Mouse (Mus musculus) left cerebral cortex, adult 6 months (tissue): ENCODE measurements around the gene Fbrs. TPM values are rescaled to one million over a fixed set of nuclear protein-coding genes. Genes with fewer than 3 reads are reported as not detected.

Experiments
- long read RNA-seq, 2 experiments: library from polyadenylated mRNA; unstranded; transcript quantifications; one replicate each; pipeline ENCODE4 v2.0.0; 2019 to 2020
- polyA plus RNA-seq: library from polyadenylated mRNA; unstranded; fragments of <200 nt; fragmentation: Nextera tagmentation; gene quantifications from 2 replicates; pipeline ENCODE4 v1.2.3, GENCODE M21; 2021

The Fbrs gene
- 2.8 and 8.4 TPM in 2 replicates for polyA plus RNA-seq
- long read RNA-seq, experiment 1, partial matches to known transcripts: 1 of 5 reads
- long read RNA-seq, experiment 1, other reads (novel, unspliced or antisense): 2 of 5 reads
- long read RNA-seq, experiment 2, partial matches to known transcripts: 0 of 1 reads
- long read RNA-seq, experiment 2, other reads (novel, unspliced or antisense): 1 of 1 reads

DNA sequence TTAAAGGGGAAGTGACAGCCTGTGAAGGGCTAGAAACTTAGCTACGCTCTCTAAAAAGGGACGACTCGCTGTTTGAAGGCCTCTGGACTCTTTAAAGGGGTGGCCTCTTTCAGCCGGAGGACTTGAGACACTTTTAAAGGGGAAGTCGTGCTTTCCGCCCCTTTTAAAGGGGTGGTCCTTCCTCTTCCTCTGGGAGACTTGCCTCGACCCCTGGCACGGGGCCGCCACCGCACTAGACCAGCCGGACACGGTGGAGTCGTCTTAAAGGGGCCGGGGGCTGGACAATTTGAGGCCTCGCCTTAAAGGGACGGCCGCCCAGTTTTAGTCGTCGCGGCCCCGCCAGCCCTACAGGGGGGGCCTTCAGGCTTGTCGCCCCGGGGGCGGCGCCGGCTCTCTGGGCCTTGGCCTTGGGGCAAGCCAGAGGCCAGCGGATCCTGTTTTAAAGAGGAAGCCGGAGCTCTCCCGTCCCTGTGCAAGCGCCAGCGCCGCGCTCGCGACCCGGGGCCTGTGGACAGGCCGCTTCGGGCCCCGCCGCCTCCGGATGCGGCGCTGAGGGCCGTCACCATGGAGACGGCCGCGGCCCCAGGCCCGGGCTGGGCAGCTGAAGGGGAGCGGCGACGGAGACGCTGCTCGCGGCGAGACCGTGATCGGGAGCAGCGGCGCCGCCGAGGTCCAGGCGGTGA, at the start of gene Fbrs:
Fbrs (plus strand) TSS at position 565 of the 683 bp plus-strand sequence.

DNA sequence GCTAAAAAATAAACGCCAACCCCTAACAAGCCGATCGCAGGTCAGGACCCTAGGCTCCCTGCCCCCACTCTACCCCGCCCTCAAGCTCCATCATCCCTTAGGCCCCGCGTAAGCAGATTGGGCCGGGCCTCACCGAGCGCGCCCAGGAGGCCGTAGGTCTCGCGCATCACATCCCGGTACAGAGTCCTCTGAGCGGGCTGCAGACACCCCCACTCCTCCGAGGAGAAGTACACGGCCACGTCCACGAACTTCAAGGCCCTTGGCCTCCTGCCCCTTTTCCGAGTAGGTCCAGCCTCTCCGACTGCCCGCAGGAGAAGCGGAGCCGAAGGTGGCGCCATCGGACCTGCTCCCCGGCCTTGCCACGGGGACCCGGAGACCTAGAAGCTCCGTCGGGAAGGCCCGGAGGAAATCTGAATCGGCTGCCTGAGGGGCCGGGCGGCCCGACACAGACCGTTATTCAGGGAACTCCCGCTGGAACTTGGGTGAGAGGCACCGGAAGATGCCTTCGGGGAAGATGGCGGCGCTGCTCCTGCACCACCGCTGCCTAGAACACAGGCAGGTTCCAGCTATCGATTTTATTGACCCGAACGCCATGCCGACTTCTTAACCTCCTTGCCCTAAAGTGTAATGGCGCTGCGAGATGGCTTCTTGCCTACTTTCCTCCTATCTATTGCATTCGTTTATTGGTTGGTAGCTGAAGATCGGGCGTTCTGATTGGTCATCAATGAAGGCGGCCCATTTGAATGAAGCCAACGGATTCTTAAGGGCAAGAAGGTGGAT, 30.3 kb upstream of the Fbrs start, which contains the start of gene Zfp689:
Zfp689 (minus strand) TSS at position 638 of the 780 bp plus-strand sequence.

GRCm38 (mm10) chr7:127459311-127459710, 19.7 kb upstream of the Fbrs start, which contains the start of gene Prr14:
TSS of gene Prr14 (plus strand) at chr7:127459611.

GRCm38 (mm10) chr7:127511808-127512230, 32.8 kb downstream of the Fbrs start, which contains the start of gene Srcap:
TSS of gene Srcap (plus strand) at chr7:127511983.

DNA sequence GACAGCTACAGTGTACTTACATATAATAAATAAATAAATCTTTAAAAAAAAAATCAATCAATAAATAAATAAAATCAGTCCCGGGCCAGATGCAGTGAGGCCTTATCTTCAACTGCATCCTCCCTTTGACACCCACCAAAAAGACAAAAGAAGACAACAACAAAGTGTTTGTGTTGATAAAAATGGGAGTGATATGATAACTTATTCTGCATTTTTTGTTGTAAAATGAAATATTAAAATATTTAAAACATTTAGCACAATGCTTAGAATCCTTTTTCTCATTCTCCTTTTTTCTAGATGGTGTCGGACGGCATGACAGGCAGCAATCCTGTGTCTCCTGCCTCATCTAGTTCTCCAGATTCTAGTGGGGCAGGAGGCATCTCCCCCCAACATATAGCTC, 40.3 kb downstream of the Fbrs start, which contains the start of gene Gm42715:
Gm42715 (plus strand) TSS at position 301 of the 400 bp plus-strand sequence.

Other genes starting within 250 kb of the Fbrs start
- gene Zfp553, start 246.1 kb upstream of the Fbrs start, polyA plus RNA-seq: 12.5 and 13.0 TPM in 2 replicates
- 1.8 and 3.0 TPM in 2 replicates for gene Sept1, start 246.1 kb upstream of the Fbrs start, polyA plus RNA-seq
- gene Zfp771, start 234.9 kb upstream of the Fbrs start, polyA plus RNA-seq: 64.9 and 90.1 TPM in 2 replicates
- gene Dctpp1, start 218.5 kb upstream of the Fbrs start, polyA plus RNA-seq: 79.8 and 81.4 TPM in 2 replicates
- 42.8 and 64.6 TPM in 2 replicates for gene Sephs2, start 205.1 kb upstream of the Fbrs start, polyA plus RNA-seq
- 0.32 and 0.35 TPM in 2 replicates for gene Itgal, start 182.9 kb upstream of the Fbrs start, polyA plus RNA-seq
- gene Zfp768, start 133.6 kb upstream of the Fbrs start, polyA plus RNA-seq: 2.6 and 2.7 TPM in 2 replicates
- 3.3 TPM in 2 replicates for gene Zfp747, start 103.1 kb upstream of the Fbrs start, polyA plus RNA-seq
- gene 9130019O22Rik, start 92.0 kb upstream of the Fbrs start, polyA plus RNA-seq: 1.3 and 2.6 TPM in 2 replicates
- gene E430018J23Rik, start 85.6 kb upstream of the Fbrs start, polyA plus RNA-seq: 3.3 and 4.6 TPM in 2 replicates
- gene Zfp764, start 72.4 kb upstream of the Fbrs start, polyA plus RNA-seq: 2.5 and 3.2 TPM in 2 replicates
- gene Zfp688, start 57.1 kb upstream of the Fbrs start, polyA plus RNA-seq: 26.3 and 38.5 TPM in 2 replicates
- 2.5 and 2.9 TPM in 2 replicates for gene Zfp689, start 30.0 kb upstream of the Fbrs start, polyA plus RNA-seq
- gene Prr14, start 19.6 kb upstream of the Fbrs start, polyA plus RNA-seq: 8.4 and 20.3 TPM in 2 replicates
- 10.7 and 13.8 TPM in 2 replicates for gene Srcap, start 32.8 kb downstream of the Fbrs start, polyA plus RNA-seq
- gene Gm42715, start 40.4 kb downstream of the Fbrs start, polyA plus RNA-seq: 1.8 and 2.5 TPM in 2 replicates
- not detected in 2 replicates for gene Tmem265, start 82.2 kb downstream of the Fbrs start, polyA plus RNA-seq
- 19.9 and 24.9 TPM in 2 replicates for gene Phkg2, start 94.1 kb downstream of the Fbrs start, polyA plus RNA-seq
- 11.4 and 13.3 TPM in 2 replicates for gene Ccdc189, start 109.4 kb downstream of the Fbrs start, polyA plus RNA-seq
- 9.2 and 12.6 TPM in 2 replicates for gene Rnf40, start 109.6 kb downstream of the Fbrs start, polyA plus RNA-seq
- gene Zfp629, start 136.6 kb downstream of the Fbrs start, polyA plus RNA-seq: 1.4 and 2.9 TPM in 2 replicates
- 3.8 and 12.7 TPM in 2 replicates for gene Bcl7c, start 229.7 kb downstream of the Fbrs start, polyA plus RNA-seq
- 0.44 and 3.5 TPM in 2 replicates for gene Ctf1, start 233.5 kb downstream of the Fbrs start, polyA plus RNA-seq